Mouse (Mus musculus) kidney, postnatal 36 days (tissue): Measurements from ENCODE around the gene Olfr1423.
A peak's percentile ranks its signal among the peaks of the same experiment; 100 is the strongest.
"Not testable (repeated sequence)": the region's sequence is repeated elsewhere in the genome, so short reads cannot be mapped to it uniquely, and the experiment has no call there.

Experiments
- DNase-seq, 2 experiments: peaks; one replicate each; pipeline ENCODE4 v3.0.0; 2021 to 2022; ENCODE audit warnings: mixed read lengths in 2 of 2

Olfr1423 gene

DNA sequence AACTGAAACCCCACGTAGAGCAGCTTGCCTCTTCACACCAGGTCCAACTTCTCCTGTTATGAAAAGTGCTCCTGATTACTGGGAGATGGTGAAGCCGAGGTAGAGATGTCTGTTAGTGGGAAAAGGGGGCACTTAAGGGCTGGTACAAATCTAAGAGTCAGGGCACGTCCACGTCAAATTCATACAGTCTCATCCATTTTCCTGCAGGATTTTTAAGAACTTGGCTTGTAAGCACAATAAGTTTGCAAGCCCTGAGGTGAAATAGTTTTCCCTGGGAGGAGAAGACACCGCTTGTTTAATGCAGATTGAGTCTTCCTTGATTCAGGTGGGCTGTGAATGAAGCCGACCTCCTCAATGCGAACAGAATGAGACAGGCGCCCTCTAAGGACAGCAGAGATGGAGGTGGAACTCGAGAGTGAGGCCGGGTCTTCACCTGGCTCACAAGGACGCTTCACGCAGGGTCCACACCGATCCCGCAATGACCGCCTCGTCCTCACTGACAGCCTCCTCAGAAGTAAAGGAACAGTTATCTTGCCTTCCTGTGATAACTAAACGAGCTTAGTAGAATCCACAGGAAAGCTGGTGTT is 34.7 kb downstream of the Olfr1423 start:
- DNase-seq = peak in 1 of 2 experiments; percentile 20

DNA sequence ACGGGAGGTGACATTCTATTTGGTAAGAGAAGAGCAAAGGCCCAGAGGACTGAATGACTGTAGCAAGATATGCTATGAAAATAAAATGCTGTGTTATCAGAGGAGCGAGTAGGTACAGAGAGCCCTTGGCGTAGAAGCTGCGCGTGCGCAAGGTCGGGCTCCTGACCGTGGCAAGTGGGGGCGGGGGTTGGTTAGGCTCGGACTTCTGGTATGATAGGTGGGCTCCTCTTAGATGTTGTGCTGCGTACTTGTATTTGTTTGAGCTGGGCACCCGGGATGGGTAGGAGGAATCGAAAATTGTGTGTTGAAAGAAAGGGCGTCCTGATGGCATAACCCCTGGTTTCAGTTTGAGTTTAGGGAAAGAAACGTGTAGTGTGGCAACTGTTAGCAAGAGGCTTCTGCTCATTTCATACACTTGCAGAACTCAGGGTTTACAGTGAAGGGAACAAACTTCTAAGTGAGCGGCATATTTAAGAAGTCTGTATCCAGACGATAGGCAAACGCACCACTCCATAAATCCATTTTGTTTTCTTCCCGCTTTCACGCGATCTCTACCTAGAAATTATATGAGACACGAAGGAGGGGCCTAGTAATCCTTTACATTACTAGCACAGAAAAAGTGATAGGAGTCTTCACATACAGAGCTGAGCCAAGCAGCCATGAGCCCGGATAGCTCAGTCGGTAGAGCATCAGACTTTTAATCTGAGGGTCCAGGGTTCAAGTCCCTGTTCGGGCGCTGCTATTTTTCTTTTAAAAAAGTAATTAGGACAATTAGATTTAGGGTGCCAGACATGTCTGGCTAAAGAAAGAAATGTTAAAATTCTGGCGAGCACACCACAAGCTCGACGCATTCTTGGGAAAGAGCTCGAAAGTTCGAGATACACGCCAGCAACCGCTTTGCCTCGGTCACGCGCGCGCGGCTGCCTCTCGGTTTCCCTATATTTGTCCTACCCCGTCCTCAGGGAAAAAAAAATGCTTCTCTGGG is 35.4 kb downstream of the Olfr1423 start:
- peak; percentile 85 to 91 for DNase-seq

DNA sequence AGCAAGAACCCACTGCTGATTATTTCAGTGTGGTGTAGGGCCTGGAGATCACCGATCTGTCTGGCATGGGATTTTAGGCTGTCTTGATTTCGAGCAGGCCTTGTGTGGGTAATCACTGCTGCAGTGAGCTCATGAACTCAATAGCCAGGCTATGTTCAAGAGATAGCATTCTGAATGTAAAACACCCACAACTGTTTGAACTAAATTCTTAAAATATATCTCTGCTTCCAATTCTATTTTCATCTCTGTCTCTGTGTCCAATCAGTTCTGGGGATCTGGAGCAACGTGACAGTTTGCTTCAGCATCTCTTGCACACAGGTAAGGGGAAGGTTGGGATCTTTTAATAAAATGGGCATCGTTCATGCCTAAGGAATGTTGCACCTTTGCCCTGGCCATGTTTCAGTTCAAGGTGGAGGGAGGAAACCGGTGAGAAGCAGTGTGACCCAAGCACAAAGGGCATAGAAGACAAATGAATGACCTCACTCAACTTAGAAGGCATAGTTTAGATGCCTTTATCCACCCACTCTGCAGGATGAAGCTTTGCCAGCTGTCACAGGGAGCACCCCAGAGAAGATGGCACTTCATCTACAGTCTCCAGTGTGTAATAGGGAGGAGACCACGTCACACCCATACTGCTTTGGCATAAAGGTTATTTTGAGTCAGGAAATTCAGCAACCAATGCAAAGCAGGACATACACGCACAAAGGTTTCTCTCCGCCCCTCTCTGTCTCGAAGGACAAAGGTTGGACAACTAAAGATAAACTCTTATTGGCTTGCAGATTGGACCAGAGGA is 36.7 kb downstream of the Olfr1423 start:
- DNase-seq = peak; percentile 27 to 46

DNA sequence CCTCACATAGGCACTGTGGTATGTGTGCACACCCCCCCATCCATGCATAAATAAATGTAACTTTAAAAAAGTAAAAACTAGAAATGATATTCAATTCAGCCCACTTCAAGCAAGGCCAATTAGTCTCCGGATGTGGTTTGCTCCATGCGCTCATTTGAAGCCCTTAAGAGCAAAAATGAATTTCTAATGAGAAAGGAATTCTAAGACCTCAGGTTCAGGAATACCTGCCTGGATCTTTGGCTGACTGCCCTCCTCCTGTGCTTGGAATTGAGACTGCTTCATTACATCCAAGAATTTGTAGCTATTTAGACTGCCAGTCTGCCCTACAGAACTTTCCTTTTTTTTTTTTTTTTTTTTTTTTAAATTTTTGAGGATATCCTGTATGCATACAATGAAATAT is 37.5 kb downstream of the Olfr1423 start:
- DNase-seq = peak; percentile 44 to 52

DNA sequence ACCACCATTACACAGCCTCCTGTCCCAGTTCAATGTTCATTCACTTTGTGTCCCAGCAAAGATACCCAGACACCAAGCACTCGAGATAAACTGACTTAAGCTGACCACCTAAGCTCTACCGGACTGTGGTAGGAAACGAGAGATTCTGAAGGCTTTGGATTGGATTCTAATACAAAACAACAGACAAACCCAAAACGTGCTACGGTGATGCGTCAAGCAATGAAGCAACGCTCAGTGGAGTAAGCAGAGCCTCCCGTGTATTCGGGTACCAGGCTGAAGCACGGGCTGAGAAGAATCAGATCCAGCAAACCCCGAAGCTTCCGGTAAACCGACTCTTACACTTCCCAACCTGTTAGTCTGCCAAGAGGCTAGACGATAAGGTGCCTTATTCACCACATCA is 38.3 kb downstream of the Olfr1423 start:
- no peak for DNase-seq

DNA sequence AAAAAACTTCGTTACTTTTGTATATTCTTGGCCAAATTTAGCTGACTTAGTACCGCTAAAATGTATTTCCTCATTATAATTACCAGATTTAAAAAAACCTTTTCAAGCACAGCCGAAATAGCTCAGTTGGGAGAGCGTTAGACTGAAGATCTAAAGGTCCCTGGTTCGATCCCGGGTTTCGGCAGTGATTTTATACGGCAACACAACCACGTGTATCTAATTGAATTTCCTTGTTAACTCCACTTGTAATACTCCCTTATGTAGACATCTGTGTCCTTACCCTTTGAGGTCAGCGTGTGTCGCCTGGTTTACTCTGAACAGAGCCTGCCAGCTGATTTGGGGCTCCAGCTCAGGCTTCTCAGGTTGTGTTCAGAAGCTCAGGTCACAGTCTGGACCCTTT is 39.0 kb downstream of the Olfr1423 start:
- DNase-seq = peak; percentile 41 to 68

DNA sequence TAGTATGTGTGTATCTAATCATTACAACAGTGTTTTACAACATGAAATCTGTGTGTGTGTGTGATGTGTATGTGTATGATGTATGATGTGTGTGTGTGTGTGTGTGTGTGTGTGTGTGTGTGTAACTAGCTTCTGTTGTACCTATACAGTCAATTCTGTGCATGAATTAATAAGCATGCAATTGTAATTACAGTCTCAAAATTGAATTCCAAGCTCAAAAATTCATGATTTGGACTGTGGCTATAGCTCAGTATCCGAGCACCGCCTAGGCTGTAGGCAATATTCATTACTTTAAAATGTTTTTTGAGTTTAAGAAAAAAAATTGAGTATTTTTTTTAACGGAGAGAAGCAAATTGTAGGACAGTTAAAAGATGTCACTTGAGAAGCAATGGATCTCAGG is 39.4 kb downstream of the Olfr1423 start:
- DNase-seq = no peak

DNA sequence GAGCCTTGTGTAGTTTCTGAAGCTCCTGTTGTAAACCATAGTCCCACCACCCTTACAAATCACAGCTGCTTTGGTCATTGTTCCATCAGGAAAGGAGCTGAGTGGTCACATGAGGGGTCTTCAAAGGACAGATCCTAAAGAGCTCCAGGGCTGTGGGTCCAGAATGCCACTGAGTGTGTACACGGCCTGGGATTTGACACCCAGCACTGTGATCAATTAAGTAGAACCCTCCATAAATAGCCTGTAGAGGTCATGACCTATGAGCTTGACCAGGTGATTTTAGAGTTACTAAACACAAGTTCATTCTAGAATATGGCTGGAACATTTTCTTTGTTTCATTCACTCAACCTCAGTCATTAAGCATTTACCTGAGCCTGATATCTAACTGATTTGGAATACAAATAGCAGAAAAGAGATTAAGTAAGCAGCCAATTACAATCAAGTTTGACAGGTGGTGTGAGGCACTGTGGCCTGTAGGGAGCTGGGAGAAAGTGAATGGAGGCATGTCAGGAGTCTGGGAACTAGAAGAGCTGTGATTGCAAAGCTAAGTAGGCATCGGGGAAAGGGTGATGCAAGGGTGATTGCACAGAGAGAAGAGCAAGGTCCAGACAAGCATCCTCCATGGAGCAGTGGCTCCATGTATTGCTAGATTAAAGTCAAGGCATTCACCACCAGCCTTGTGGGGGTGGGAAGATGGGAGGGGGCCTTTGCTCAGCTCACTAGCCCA is 45.2 kb downstream of the Olfr1423 start:
- no peak for DNase-seq

DNA sequence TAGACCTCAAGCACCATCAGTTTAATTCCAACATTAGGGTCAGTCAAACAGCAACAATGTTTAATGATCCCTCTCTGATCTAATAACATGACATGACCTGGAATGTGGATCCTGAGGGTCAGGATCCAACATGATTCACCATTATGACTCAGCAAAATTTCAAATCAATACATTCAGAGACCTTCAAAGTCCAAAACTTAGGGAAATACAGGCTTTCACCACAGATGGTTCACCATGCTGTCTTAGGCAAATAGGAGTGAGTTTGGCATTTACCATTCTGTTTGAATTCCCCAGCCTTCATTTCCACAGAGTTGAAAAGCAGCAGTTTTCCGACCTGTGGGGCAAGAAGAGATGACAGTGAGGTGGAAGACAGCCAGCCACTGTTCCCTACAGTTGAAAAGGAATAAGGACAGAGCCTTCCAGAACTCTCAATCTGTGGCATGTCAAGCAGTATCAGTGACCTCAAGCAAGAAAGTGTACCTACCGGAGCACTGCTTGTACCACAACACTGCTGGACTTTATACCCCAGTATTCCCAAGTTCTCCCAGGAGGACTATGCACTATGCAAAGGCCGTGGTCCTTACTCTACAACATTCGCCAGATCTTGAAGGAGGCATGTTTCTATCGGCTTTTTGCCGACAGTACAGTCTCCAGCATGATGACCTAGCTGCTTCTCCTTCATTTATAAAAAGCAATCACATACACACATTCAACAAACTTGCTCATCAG is 46.2 kb downstream of the Olfr1423 start:
- peak; percentile 34 to 40 for DNase-seq

DNA sequence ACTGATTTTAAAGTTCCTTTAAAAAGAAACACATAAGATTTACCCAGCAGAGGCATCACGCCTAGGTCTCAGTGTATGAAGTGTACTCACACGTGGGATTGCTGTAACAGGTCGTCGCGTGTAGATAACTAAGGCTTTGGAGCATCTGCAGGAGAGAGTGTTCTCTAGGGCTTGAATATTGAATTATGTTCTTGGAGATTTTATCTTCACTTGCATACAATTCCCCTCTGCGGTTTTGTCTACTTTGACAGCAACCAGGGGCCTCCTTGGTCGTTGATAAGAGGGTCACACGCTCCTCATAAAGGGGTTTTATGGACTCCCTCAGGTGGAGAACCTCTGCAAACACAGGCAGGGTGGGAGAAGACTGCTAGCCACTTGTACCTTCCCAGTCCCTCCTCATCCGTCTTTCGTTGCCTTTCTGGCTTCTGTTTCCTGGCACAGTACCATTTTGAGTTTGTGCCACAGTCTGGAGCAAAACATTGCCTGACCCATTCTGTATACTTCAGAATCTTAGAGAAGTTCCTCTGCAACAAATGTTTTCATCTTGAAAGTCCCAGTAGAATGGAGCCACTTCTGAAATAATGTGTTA is 48.6 kb downstream of the Olfr1423 start:
- DNase-seq = no peak

DNA sequence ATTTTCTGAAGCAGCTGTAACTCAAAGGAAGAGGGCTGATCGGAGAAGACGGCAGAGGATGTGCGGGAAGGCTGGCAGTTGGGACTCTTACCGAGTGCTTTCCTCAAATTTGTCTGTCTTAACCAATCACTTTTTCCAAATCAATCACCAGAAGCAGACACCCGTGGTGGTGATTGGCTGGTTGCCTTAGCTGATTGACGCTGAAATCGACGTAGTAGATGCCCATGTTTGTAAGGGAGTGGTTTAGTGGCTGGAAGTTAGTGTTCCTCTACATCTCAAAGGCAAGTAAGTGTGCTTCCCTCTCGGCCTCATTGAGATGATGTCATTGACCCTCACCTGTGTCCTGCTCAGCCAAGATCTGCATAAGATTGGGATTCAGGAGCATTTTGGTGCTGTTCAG is 49.1 kb downstream of the Olfr1423 start:
- no peak for DNase-seq

DNA sequence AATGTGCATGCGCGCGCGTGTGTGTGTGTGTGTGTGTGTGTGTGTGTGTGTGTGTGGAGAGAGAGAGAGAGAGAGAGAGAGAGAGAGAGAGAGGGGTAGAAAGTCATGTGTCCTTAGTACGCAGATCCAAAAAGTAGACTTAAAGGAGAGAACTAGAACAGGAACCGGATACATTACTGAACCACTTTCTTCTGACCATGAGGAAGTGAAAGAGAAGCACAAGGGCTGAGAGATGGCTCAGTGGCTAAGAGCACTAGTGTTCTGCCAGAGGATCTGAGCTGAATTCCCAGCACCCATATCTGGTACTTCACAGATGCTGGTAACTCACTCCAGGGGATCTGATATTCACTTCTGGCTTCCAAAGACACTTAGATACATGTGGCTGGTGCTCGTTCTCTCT is 51.8 kb downstream of the Olfr1423 start:
- no peak for DNase-seq

DNA sequence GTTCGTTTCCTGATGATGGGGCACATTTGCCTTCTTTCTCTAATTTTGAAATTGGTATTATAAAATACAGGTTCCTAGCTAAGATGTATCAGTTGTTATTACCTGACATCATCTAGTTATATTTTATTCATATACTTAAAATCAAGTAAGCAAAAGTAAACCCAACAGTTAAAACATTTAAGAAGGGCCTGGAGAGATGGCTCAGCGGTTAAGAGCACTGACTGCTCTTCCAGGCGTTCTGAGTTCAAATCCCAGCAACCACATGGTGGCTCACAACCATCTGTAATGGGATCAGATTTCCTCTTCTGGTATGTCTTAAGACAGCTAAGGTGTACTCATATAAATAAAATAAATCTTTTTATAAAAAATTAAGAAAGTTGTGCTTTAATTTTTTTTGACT is 53.3 kb downstream of the Olfr1423 start:
- DNase-seq = no peak

DNA sequence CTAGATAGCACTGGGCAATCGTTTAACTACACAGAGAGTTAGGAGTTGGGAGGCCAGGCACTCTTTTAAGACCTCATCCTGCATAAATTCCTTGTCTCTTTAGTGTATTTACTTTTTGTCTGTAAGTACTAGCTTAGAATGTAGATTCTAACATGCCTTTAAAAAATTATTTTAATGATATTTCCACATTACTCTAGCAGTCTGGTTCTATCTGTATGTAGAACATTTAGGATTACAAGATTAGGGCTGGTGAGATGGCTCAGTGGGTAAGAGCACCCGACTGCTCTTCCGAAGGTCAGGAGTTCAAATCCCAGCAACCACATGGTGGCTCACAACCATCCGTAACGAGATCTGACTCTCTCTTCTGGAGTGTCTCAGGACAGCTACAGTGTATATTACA is 56.5 kb downstream of the Olfr1423 start:
- DNase-seq = not testable (repeated sequence)
